Mouse (Mus musculus): ENCODE measurements around the gene Ctnna2. TPM values are rescaled to one million over a fixed set of nuclear protein-coding genes. Genes with fewer than 3 reads are reported as not detected.

Gene Ctnna2
- polyA plus RNA-seq, 1 experiment from 2014 or later, result 4.9 TPM

GRCm38 (mm10) chr6:77838653-77839052, 140.8 kb downstream of the Ctnna2 start:
- no peak for ATAC-seq
- no peak overlapping the region for H3K4me2 ChIP-seq (ENCODE audit: low read depth, low read length)
- H3K27me3 ChIP-seq (replicated peaks; ENCODE audit: control insufficient read depth, insufficient read depth, low read length), result no peaks in the 10 kb centered on the region
- H3K9ac ChIP-seq (ENCODE audit: low read depth, low read length), result no peak overlapping the region
- H3K36me3 ChIP-seq (ENCODE audit: control insufficient read depth, insufficient read depth, low read length), result no peaks in the 10 kb centered on the region
- H3K4me1 ChIP-seq (ENCODE audit: control insufficient read depth, insufficient read depth, low read length), result no peaks in the 10 kb centered on the region
- no peaks in the 10 kb centered on the region for H3K9me3 ChIP-seq (ENCODE audit: control insufficient read depth, low read length)
- no peak overlapping the region for H3K27ac ChIP-seq (ENCODE audit: low read length)
- no peak overlapping the region for H3K4me3 ChIP-seq (ENCODE audit: low read length)

- WGBS, result 89% methylated on average over 3 of the region's 3 CpGs
- no peak overlapping the region for H3K27ac ChIP-seq (ENCODE audit: low read length)
- H3K9me3 ChIP-seq (ENCODE audit: control insufficient read depth, low read length), result no peaks in the 10 kb centered on the region
- H3K36me3 ChIP-seq (ENCODE audit: control insufficient read depth, insufficient read depth, low read length), result no peaks in the 10 kb centered on the region
- no peak for ATAC-seq
- no peaks in the 10 kb centered on the region for H3K27me3 ChIP-seq (replicated peaks; ENCODE audit: control insufficient read depth, insufficient read depth, low read length)
- H3K4me3 ChIP-seq (ENCODE audit: low read length), result no peak overlapping the region
- H3K4me1 ChIP-seq (ENCODE audit: control insufficient read depth, insufficient read depth, low read length), result no peaks in the 10 kb centered on the region
- no peak overlapping the region for H3K4me2 ChIP-seq (ENCODE audit: low read depth, low read length)
- no peak overlapping the region for H3K9ac ChIP-seq (ENCODE audit: low read depth, low read length)
Observed at GRCm38 (mm10) chr6:77837543-77837942, 142.0 kb downstream of the Ctnna2 start.

- ATAC-seq, result no peak
- Histone ChIP-seq H3K27me3 (replicated peaks; ENCODE audit: control insufficient read depth, insufficient read depth, low read length) (no peaks in the 10 kb centered on the region), H3K9me3 (ENCODE audit: control insufficient read depth, low read length) (no peaks in the 10 kb centered on the region), H3K4me3 (ENCODE audit: low read length) (no peak overlapping the region), H3K4me1 (ENCODE audit: control insufficient read depth, insufficient read depth, low read length) (no peaks in the 10 kb centered on the region), H3K27ac (ENCODE audit: low read length) (no peak overlapping the region), H3K4me2 (ENCODE audit: low read depth, low read length) (no peak overlapping the region), H3K9ac (ENCODE audit: low read depth, low read length) (no peak overlapping the region), H3K36me3 (ENCODE audit: control insufficient read depth, insufficient read depth, low read length) (no peaks in the 10 kb centered on the region)
- 45% methylated on average over 2 of the region's 2 CpGs for WGBS
Observed at GRCm38 (mm10) chr6:77834680-77835079, 144.8 kb downstream of the Ctnna2 start.

- Histone ChIP-seq H3K4me2 (ENCODE audit: low read depth, low read length) (no peak overlapping the region), H3K9ac (ENCODE audit: low read depth, low read length) (no peak overlapping the region), H3K36me3 (ENCODE audit: control insufficient read depth, insufficient read depth, low read length) (no peaks in the 10 kb centered on the region), H3K27me3 (replicated peaks; ENCODE audit: control insufficient read depth, insufficient read depth, low read length) (no peaks in the 10 kb centered on the region), H3K4me1 (ENCODE audit: control insufficient read depth, insufficient read depth, low read length) (no peaks in the 10 kb centered on the region), H3K27ac (ENCODE audit: low read length) (no peak overlapping the region), H3K4me3 (ENCODE audit: low read length) (no peak overlapping the region), H3K9me3 (ENCODE audit: control insufficient read depth, low read length) (no peaks in the 10 kb centered on the region)
- 61% methylated on average over 1 of the region's 1 CpGs for WGBS
- ATAC-seq, result no peak
Observed at GRCm38 (mm10) chr6:77827526-77827925, 152.0 kb downstream of the Ctnna2 start.

GRCm38 (mm10) chr6:77817116-77817515, 162.4 kb downstream of the Ctnna2 start:
- ATAC-seq, result no peak
- Histone ChIP-seq H3K4me2 (ENCODE audit: low read depth, low read length) (no peak overlapping the region), H3K27ac (ENCODE audit: low read length) (no peak overlapping the region), H3K9ac (ENCODE audit: low read depth, low read length) (no peak overlapping the region), H3K4me1 (ENCODE audit: control insufficient read depth, insufficient read depth, low read length) (no peaks in the 10 kb centered on the region), H3K4me3 (ENCODE audit: low read length) (no peak overlapping the region), H3K27me3 (replicated peaks; ENCODE audit: control insufficient read depth, insufficient read depth, low read length) (no peaks in the 10 kb centered on the region), H3K9me3 (ENCODE audit: control insufficient read depth, low read length) (no peaks in the 10 kb centered on the region), H3K36me3 (ENCODE audit: control insufficient read depth, insufficient read depth, low read length) (no peaks in the 10 kb centered on the region)
- 71% methylated on average over 3 of the region's 3 CpGs for WGBS

GRCm38 (mm10) chr6:77811041-77811440, 168.5 kb downstream of the Ctnna2 start:
- no peak overlapping the region for H3K27ac ChIP-seq (ENCODE audit: low read length)
- 83% methylated on average over 3 of the region's 3 CpGs for WGBS

GRCm38 (mm10) chr6:77802604-77803003, 176.9 kb downstream of the Ctnna2 start:
- no peaks in the 10 kb centered on the region for H3K9me3 ChIP-seq (ENCODE audit: control insufficient read depth, low read length)
- no peak overlapping the region for H3K27ac ChIP-seq (ENCODE audit: low read length)
- no peaks in the 10 kb centered on the region for H3K4me1 ChIP-seq (ENCODE audit: control insufficient read depth, insufficient read depth, low read length)
- no peak overlapping the region for H3K9ac ChIP-seq (ENCODE audit: low read depth, low read length)
- WGBS, result 91% methylated on average over 3 of the region's 3 CpGs
- H3K36me3 ChIP-seq (ENCODE audit: control insufficient read depth, insufficient read depth, low read length), result no peaks in the 10 kb centered on the region
- H3K27me3 ChIP-seq (replicated peaks; ENCODE audit: control insufficient read depth, insufficient read depth, low read length), result no peaks in the 10 kb centered on the region
- no peak overlapping the region for H3K4me3 ChIP-seq (ENCODE audit: low read length)
- no peak overlapping the region for H3K4me2 ChIP-seq (ENCODE audit: low read depth, low read length)
- no peak for ATAC-seq

More at GRCm38 (mm10) chr6:77811041-77811440, 168.5 kb downstream of the Ctnna2 start:
- ATAC-seq, result no peak
- Histone ChIP-seq H3K27me3 (replicated peaks; ENCODE audit: control insufficient read depth, insufficient read depth, low read length) (no peaks in the 10 kb centered on the region), H3K4me3 (ENCODE audit: low read length) (no peak overlapping the region), H3K4me2 (ENCODE audit: low read depth, low read length) (no peak overlapping the region), H3K9me3 (ENCODE audit: control insufficient read depth, low read length) (no peaks in the 10 kb centered on the region), H3K9ac (ENCODE audit: low read depth, low read length) (no peak overlapping the region), H3K4me1 (ENCODE audit: control insufficient read depth, insufficient read depth, low read length) (no peaks in the 10 kb centered on the region), H3K36me3 (ENCODE audit: control insufficient read depth, insufficient read depth, low read length) (no peaks in the 10 kb centered on the region)

GRCm38 (mm10) chr6:77783342-77783741, 196.2 kb downstream of the Ctnna2 start:
- H3K36me3 ChIP-seq (ENCODE audit: control insufficient read depth, insufficient read depth, low read length), result no peaks in the 10 kb centered on the region
- no peaks in the 10 kb centered on the region for H3K9me3 ChIP-seq (ENCODE audit: control insufficient read depth, low read length)
- H3K4me2 ChIP-seq (ENCODE audit: low read depth, low read length), result no peak overlapping the region
- WGBS, result 67% methylated on average over 3 of the region's 3 CpGs
- H3K9ac ChIP-seq (ENCODE audit: low read depth, low read length), result no peak overlapping the region
- ATAC-seq, result no peak
- no peaks in the 10 kb centered on the region for H3K27me3 ChIP-seq (replicated peaks; ENCODE audit: control insufficient read depth, insufficient read depth, low read length)
- no peak overlapping the region for H3K4me3 ChIP-seq (ENCODE audit: low read length)
- no peaks in the 10 kb centered on the region for H3K4me1 ChIP-seq (ENCODE audit: control insufficient read depth, insufficient read depth, low read length)
- no peak overlapping the region for H3K27ac ChIP-seq (ENCODE audit: low read length)

- H3K4me2 ChIP-seq (ENCODE audit: low read depth, low read length), result no peak overlapping the region
- 79% methylated on average over 10 of the region's 10 CpGs for WGBS
- no peaks in the 10 kb centered on the region for H3K4me1 ChIP-seq (ENCODE audit: control insufficient read depth, insufficient read depth, low read length)
- H3K36me3 ChIP-seq (ENCODE audit: control insufficient read depth, insufficient read depth, low read length), result no peaks in the 10 kb centered on the region
- no peak overlapping the region for H3K9ac ChIP-seq (ENCODE audit: low read depth, low read length)
- H3K27me3 ChIP-seq (replicated peaks; ENCODE audit: control insufficient read depth, insufficient read depth, low read length), result no peaks in the 10 kb centered on the region
- no peak for ATAC-seq
- H3K9me3 ChIP-seq (ENCODE audit: control insufficient read depth, low read length), result no peaks in the 10 kb centered on the region
- H3K27ac ChIP-seq (ENCODE audit: low read length), result no peak overlapping the region
- H3K4me3 ChIP-seq (ENCODE audit: low read length), result no peak overlapping the region
Observed at GRCm38 (mm10) chr6:77768357-77769103, 211.0 kb downstream of the Ctnna2 start.

- Histone ChIP-seq H3K4me1 (ENCODE audit: control insufficient read depth, insufficient read depth, low read length) (no peaks in the 10 kb centered on the region), H3K27me3 (replicated peaks; ENCODE audit: control insufficient read depth, insufficient read depth, low read length) (no peaks in the 10 kb centered on the region), H3K36me3 (ENCODE audit: control insufficient read depth, insufficient read depth, low read length) (no peaks in the 10 kb centered on the region), H3K9ac (ENCODE audit: low read depth, low read length) (no peak overlapping the region), H3K4me2 (ENCODE audit: low read depth, low read length) (no peak overlapping the region), H3K4me3 (ENCODE audit: low read length) (no peak overlapping the region), H3K27ac (ENCODE audit: low read length) (no peak overlapping the region), H3K9me3 (ENCODE audit: control insufficient read depth, low read length) (no peaks in the 10 kb centered on the region)
- ATAC-seq, result no peak
- 72% methylated on average over 3 of the region's 3 CpGs for WGBS
Observed at GRCm38 (mm10) chr6:77758164-77758563, 221.3 kb downstream of the Ctnna2 start.

Measured in intestine, embryonic 16.5 days (tissue).